Mouse (Mus musculus): Measurements from ENCODE around the gene Usp54. TPM values are rescaled to one million over a fixed set of nuclear protein-coding genes. Genes with fewer than 3 reads are reported as not detected.

Gene Usp54
- polyA plus RNA-seq, 1 experiment from 2014 or later: 14.5 TPM

GRCm38 (mm10) chr14:20626971-20627370, 13.9 kb downstream of the Usp54 start:
- Histone ChIP-seq H3K4me3 (replicated peaks; ENCODE audit: low read depth, low read length) (no peak overlapping the region), H3K4me1 (ENCODE audit: control insufficient read depth, insufficient read depth, low read length) (no peaks in the 10 kb centered on the region), H3K27ac (replicated peaks; ENCODE audit: low read depth, low read length) (no peak overlapping the region), H3K36me3 (ENCODE audit: control insufficient read depth, insufficient read depth, low read length) (no peaks in the 10 kb centered on the region), H3K9ac (replicated peaks; ENCODE audit: low read length) (no peak overlapping the region), H3K9me3 (ENCODE audit: control insufficient read depth, low read length) (no peaks in the 10 kb centered on the region), H3K27me3 (ENCODE audit: control insufficient read depth, insufficient read depth, low read length) (no peaks in the 10 kb centered on the region), H3K4me2 (ENCODE audit: low read length) (no peak overlapping the region)
- DNase-seq: no peak
- ATAC-seq (ENCODE audit: low FRiP score, low TSS enrichment): no peak
- WGBS: 88% methylated on average over 3 of the region's 3 CpGs

- Histone ChIP-seq H3K9me3 (ENCODE audit: control insufficient read depth, low read length) (no peaks in the 10 kb centered on the region), H3K4me3 (replicated peaks; ENCODE audit: low read depth, low read length) (no peak overlapping the region), H3K27ac (replicated peaks; ENCODE audit: low read depth, low read length) (no peak overlapping the region), H3K36me3 (ENCODE audit: control insufficient read depth, insufficient read depth, low read length) (no peaks in the 10 kb centered on the region), H3K9ac (replicated peaks; ENCODE audit: low read length) (no peak overlapping the region), H3K27me3 (ENCODE audit: control insufficient read depth, insufficient read depth, low read length) (no peaks in the 10 kb centered on the region), H3K4me2 (ENCODE audit: low read length) (no peak overlapping the region), H3K4me1 (ENCODE audit: control insufficient read depth, insufficient read depth, low read length) (no peaks in the 10 kb centered on the region)
- 90% methylated on average over 2 of the region's 2 CpGs for WGBS
- ATAC-seq (ENCODE audit: low FRiP score, low TSS enrichment) (no peak), DNase-seq (no peak)
Observed at GRCm38 (mm10) chr14:20626447-20626846, 14.4 kb downstream of the Usp54 start.

DNA sequence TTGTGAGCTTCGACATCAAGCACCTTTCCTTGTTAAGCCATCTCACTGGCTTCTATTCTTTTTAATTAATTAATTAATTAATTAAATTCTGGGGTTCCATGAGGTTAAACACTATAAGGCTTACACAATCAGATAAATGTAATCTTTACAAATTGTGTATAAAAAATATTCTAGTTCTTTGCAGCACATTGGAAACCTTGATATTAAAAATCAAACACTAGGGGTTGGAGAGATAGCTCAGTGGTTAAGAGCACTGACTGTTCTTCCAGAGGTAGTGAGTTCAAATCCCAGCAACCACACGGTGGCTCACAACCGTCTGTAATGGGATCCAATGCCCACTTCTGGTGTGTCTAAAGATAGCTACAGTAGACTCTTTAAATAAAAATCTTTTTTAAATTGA, 18.0 kb downstream of the Usp54 start:
- no peak overlapping the region for H3K4me3 ChIP-seq (replicated peaks; ENCODE audit: low read depth, low read length)
- no peaks in the 10 kb centered on the region for H3K27me3 ChIP-seq (ENCODE audit: control insufficient read depth, insufficient read depth, low read length)
- H3K9ac ChIP-seq (replicated peaks; ENCODE audit: low read length): no peak overlapping the region
- no peaks in the 10 kb centered on the region for H3K4me1 ChIP-seq (ENCODE audit: control insufficient read depth, insufficient read depth, low read length)
- H3K27ac ChIP-seq (replicated peaks; ENCODE audit: low read depth, low read length): no peak overlapping the region
- WGBS: 94% methylated on average over 3 of the region's 3 CpGs
- no peaks in the 10 kb centered on the region for H3K9me3 ChIP-seq (ENCODE audit: control insufficient read depth, low read length)
- no peak for ATAC-seq (ENCODE audit: low FRiP score, low TSS enrichment)
- no peak for DNase-seq
- H3K4me2 ChIP-seq (ENCODE audit: low read length): no peak overlapping the region
- no peaks in the 10 kb centered on the region for H3K36me3 ChIP-seq (ENCODE audit: control insufficient read depth, insufficient read depth, low read length)

GRCm38 (mm10) chr14:20622412-20622811, 18.5 kb downstream of the Usp54 start:
- Histone ChIP-seq H3K4me1 (ENCODE audit: control insufficient read depth, insufficient read depth, low read length) (no peaks in the 10 kb centered on the region), H3K27ac (replicated peaks; ENCODE audit: low read depth, low read length) (no peak overlapping the region), H3K9ac (replicated peaks; ENCODE audit: low read length) (no peak overlapping the region), H3K36me3 (ENCODE audit: control insufficient read depth, insufficient read depth, low read length) (no peaks in the 10 kb centered on the region), H3K9me3 (ENCODE audit: control insufficient read depth, low read length) (no peaks in the 10 kb centered on the region), H3K27me3 (ENCODE audit: control insufficient read depth, insufficient read depth, low read length) (no peaks in the 10 kb centered on the region), H3K4me2 (ENCODE audit: low read length) (no peak overlapping the region), H3K4me3 (replicated peaks; ENCODE audit: low read depth, low read length) (no peak overlapping the region)
- WGBS: 90% methylated on average over 2 of the region's 2 CpGs
- ATAC-seq (ENCODE audit: low FRiP score, low TSS enrichment) (no peak), DNase-seq (no peak)

DNA sequence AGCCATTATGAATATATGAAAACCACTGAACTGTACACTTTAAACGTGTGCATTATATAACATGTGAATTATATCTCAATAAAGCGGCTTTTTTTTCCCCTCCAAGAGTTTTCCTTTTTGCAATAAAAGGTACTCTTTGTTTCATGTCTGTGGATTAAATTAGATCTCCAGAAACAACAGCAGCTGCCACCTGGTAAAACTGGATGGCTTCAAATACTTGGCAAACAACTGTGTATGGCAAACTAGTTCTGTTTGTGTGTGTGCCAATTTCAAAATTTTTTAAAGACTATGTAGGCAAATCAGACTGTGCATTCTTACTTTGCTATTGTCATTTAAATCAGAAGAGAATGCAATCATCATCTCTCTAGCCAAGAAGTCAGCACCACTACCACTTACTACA, 19.0 kb downstream of the Usp54 start:
- Histone ChIP-seq H3K36me3 (ENCODE audit: control insufficient read depth, insufficient read depth, low read length) (no peaks in the 10 kb centered on the region), H3K27ac (replicated peaks; ENCODE audit: low read depth, low read length) (no peak overlapping the region), H3K9ac (replicated peaks; ENCODE audit: low read length) (no peak overlapping the region), H3K4me2 (ENCODE audit: low read length) (no peak overlapping the region), H3K4me1 (ENCODE audit: control insufficient read depth, insufficient read depth, low read length) (no peaks in the 10 kb centered on the region), H3K4me3 (replicated peaks; ENCODE audit: low read depth, low read length) (no peak overlapping the region), H3K27me3 (ENCODE audit: control insufficient read depth, insufficient read depth, low read length) (no peaks in the 10 kb centered on the region), H3K9me3 (ENCODE audit: control insufficient read depth, low read length) (no peaks in the 10 kb centered on the region)
- no peak for DNase-seq
- ATAC-seq (ENCODE audit: low FRiP score, low TSS enrichment): no peak
- 92% methylated on average over 2 of the region's 2 CpGs for WGBS

DNA sequence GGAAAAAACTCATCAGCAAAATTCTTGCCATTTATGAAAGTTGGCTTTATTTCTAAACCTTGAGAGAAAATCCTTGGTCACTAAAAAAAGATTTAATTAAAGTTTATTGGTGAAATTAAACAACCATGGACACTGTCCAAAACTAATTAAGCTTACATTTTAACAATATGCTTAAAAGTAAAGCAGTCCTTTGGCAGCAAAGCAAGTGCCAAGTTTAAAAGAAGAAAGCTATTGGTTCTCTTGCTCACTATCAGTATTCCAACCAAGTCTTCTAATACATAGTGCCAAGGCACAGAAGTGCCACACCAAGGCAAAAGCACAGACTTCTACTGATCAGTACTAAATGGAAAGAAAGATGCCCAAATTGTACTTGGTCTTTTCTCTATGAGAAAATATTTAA, 21.7 kb downstream of the Usp54 start:
- DNase-seq (no peak), ATAC-seq (ENCODE audit: low FRiP score, low TSS enrichment) (no peak)
- no peak overlapping the region for H3K4me2 ChIP-seq (ENCODE audit: low read length)
- H3K9me3 ChIP-seq (ENCODE audit: control insufficient read depth, low read length): no peaks in the 10 kb centered on the region
- H3K27me3 ChIP-seq (ENCODE audit: control insufficient read depth, insufficient read depth, low read length): no peaks in the 10 kb centered on the region
- no peak overlapping the region for H3K4me3 ChIP-seq (replicated peaks; ENCODE audit: low read depth, low read length)
- no peaks in the 10 kb centered on the region for H3K36me3 ChIP-seq (ENCODE audit: control insufficient read depth, insufficient read depth, low read length)
- H3K4me1 ChIP-seq (ENCODE audit: control insufficient read depth, insufficient read depth, low read length): no peaks in the 10 kb centered on the region
- H3K27ac ChIP-seq (replicated peaks; ENCODE audit: low read depth, low read length): no peak overlapping the region
- no peak overlapping the region for H3K9ac ChIP-seq (replicated peaks; ENCODE audit: low read length)

DNA sequence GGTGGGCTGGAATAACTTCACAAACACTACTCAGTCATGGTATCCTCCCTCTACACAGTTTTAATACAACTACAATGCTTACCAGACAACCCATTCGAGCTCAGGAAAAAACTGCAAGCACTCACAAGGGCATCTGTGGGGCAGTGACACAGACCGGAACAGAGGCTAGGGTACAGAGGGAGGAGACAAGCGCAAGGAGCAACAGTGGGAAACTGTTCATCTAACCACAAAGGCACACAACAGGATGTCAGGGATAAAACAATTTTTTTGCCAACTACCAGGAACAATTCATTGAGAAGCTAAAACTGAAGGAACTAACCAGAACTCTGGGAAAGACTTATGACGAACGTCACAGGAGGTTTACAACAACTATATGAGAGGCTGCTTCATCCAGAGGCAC, 22.7 kb downstream of the Usp54 start:
- DNase-seq (no peak), ATAC-seq (ENCODE audit: low FRiP score, low TSS enrichment) (no peak)
- H3K4me2 ChIP-seq (ENCODE audit: low read length): no peak overlapping the region
- H3K27me3 ChIP-seq (ENCODE audit: control insufficient read depth, insufficient read depth, low read length): no peaks in the 10 kb centered on the region
- H3K4me1 ChIP-seq (ENCODE audit: control insufficient read depth, insufficient read depth, low read length): no peaks in the 10 kb centered on the region
- no peak overlapping the region for H3K4me3 ChIP-seq (replicated peaks; ENCODE audit: low read depth, low read length)
- no peaks in the 10 kb centered on the region for H3K9me3 ChIP-seq (ENCODE audit: control insufficient read depth, low read length)
- no peak overlapping the region for H3K27ac ChIP-seq (replicated peaks; ENCODE audit: low read depth, low read length)
- H3K36me3 ChIP-seq (ENCODE audit: control insufficient read depth, insufficient read depth, low read length): no peaks in the 10 kb centered on the region
- no peak overlapping the region for H3K9ac ChIP-seq (replicated peaks; ENCODE audit: low read length)
- 80% methylated on average over 5 of the region's 5 CpGs for WGBS

- Histone ChIP-seq H3K27ac (replicated peaks; ENCODE audit: low read depth, low read length) (no peak overlapping the region), H3K4me3 (replicated peaks; ENCODE audit: low read depth, low read length) (no peak overlapping the region), H3K9me3 (ENCODE audit: control insufficient read depth, low read length) (no peaks in the 10 kb centered on the region), H3K9ac (replicated peaks; ENCODE audit: low read length) (no peak overlapping the region), H3K4me1 (ENCODE audit: control insufficient read depth, insufficient read depth, low read length) (no peaks in the 10 kb centered on the region), H3K36me3 (ENCODE audit: control insufficient read depth, insufficient read depth, low read length) (no peaks in the 10 kb centered on the region), H3K4me2 (ENCODE audit: low read length) (no peak overlapping the region), H3K27me3 (ENCODE audit: control insufficient read depth, insufficient read depth, low read length) (no peaks in the 10 kb centered on the region)
- ATAC-seq (ENCODE audit: low FRiP score, low TSS enrichment): no peak
- peak; percentile 17 for DNase-seq
- 40% methylated on average over 2 of the region's 2 CpGs for WGBS
Observed at GRCm38 (mm10) chr14:20616421-20616820, 24.4 kb downstream of the Usp54 start.

- DNase-seq: no peak
- WGBS: 96% methylated on average over 2 of the region's 2 CpGs
- Histone ChIP-seq H3K4me1 (ENCODE audit: control insufficient read depth, insufficient read depth, low read length) (no peaks in the 10 kb centered on the region), H3K27ac (replicated peaks; ENCODE audit: low read depth, low read length) (no peak overlapping the region), H3K36me3 (ENCODE audit: control insufficient read depth, insufficient read depth, low read length) (no peaks in the 10 kb centered on the region), H3K9ac (replicated peaks; ENCODE audit: low read length) (no peak overlapping the region), H3K9me3 (ENCODE audit: control insufficient read depth, low read length) (no peaks in the 10 kb centered on the region), H3K4me2 (ENCODE audit: low read length) (no peak overlapping the region), H3K4me3 (replicated peaks; ENCODE audit: low read depth, low read length) (no peak overlapping the region), H3K27me3 (ENCODE audit: control insufficient read depth, insufficient read depth, low read length) (no peaks in the 10 kb centered on the region)
- no peak for ATAC-seq (ENCODE audit: low FRiP score, low TSS enrichment)
Observed at GRCm38 (mm10) chr14:20615075-20615474, 25.8 kb downstream of the Usp54 start.
